10 mouse cellular contexts compared by ENCODE assay signal in genomic region chr5:116288183-116288582, GRCm38 (mm10). TPM values are rescaled to one million over a fixed set of nuclear protein-coding genes. Genes with fewer than 3 reads are reported as not detected.
A peak's percentile ranks its signal among the peaks of the same experiment; 100 is the strongest.
DNase-seq lines count a peak whose midpoint lies in the region; ATAC-seq and TF ChIP-seq lines count a peak whose summit lies in the region.
"Had no signal": no experiment of that assay in that cellular context is flagged by ENCODE, and none has a peak within 500 bp of the region (broad histone marks: within the 10 kb centered on the region; RNA-seq: fewer than 3 reads in every experiment).

No protein-coding gene starts in this region.

- H3K27me3 ChIP-seq in hindbrain, embryonic 10.5 days (ENCODE audit: insufficient read depth, poor library complexity, severe bottlenecking), result peaks cover 4% of the 10 kb centered on the region; the same call in 1 of the 2 replicates
- no peaks in the 10 kb centered on the region for H3K27me3 ChIP-seq in hindbrain, embryonic 16.5 days (replicated peaks; ENCODE audit: control insufficient read depth, insufficient read depth, low read length)
- H3K27me3 ChIP-seq in E14TG2a.4 (ENCODE audit: insufficient read depth, low read length), result peaks cover 8% of the 10 kb centered on the region
- peaks cover 5% of the 10 kb centered on the region; the same call in 1 of the 2 replicates for H3K27me3 ChIP-seq in embryonic facial prominence, embryonic 13.5 days
- peaks cover 5% of the 10 kb centered on the region; the same call in 1 of the 2 replicates for H3K27me3 ChIP-seq in midbrain, embryonic 13.5 days
- no peaks in the 10 kb centered on the region; the same call in 1 of the 2 replicates for H3K27me3 ChIP-seq in cerebellum, adult 2 months (ENCODE audit: control insufficient read depth, insufficient read depth, low read length)

- H3K9ac ChIP-seq in hindbrain, embryonic 16.5 days (ENCODE audit: low read depth, low read length), result no peak overlapping the region
- no peak overlapping the region for H3K9ac ChIP-seq in embryonic facial prominence, embryonic 13.5 days
- H3K9ac ChIP-seq in midbrain, embryonic 13.5 days (replicated peaks), result no peak overlapping the region

- TF ChIP-seq POLR2A in cerebellum, adult 2 months (IDR thresholded peaks at IDR 0.05; ENCODE audit: borderline replicate concordance, insufficient read depth, low read length), result no peak

- WGBS in hindbrain, embryonic 10.5 days, result 46% methylated on average over 10 of the region's 10 CpGs
- WGBS in hindbrain, embryonic 16.5 days, result 36% methylated on average over 10 of the region's 10 CpGs
- 32% methylated on average over 10 of the region's 10 CpGs for WGBS in embryonic facial prominence, embryonic 13.5 days
- 37% methylated on average over 10 of the region's 10 CpGs for WGBS in midbrain, embryonic 13.5 days
- 52% methylated on average over 10 of the region's 10 CpGs for WGBS in cerebellum, adult 2 months

- no peak overlapping the region; the same call in none of the 2 replicates for H3K4me2 ChIP-seq in hindbrain, embryonic 16.5 days (ENCODE audit: low read length)
- H3K4me2 ChIP-seq in embryonic facial prominence, embryonic 13.5 days, result peak overlapping the region; percentile 54
- peak overlapping the region; percentile 36 for H3K4me2 ChIP-seq in midbrain, embryonic 13.5 days (replicated peaks)

- no peak for ATAC-seq in hindbrain, embryonic 16.5 days
- ATAC-seq in embryonic facial prominence, embryonic 13.5 days (ENCODE audit: insufficient number of reproducible peaks, insufficient read depth, low FRiP score, low TSS enrichment, low read depth), result no peak
- ATAC-seq in midbrain, embryonic 13.5 days, result no peak

- TF ChIP-seq CTCF in E14TG2a.4 (conservative IDR thresholded peaks at IDR 0.05; ENCODE audit: low read length), result no peak
- no peak for TF ChIP-seq CTCF in cerebellum, adult 2 months (IDR thresholded peaks at IDR 0.05; ENCODE audit: borderline replicate concordance, insufficient read depth, low read depth, low read length)

- DNase-seq in hindbrain, embryonic 10.5 days (ENCODE audit: low spot score), result no peak
- DNase-seq in embryo, embryonic 11 days, result no peak
- DNase-seq in cerebellum, adult 2 months, result no peak
- DNase-seq in frontal cortex, adult 2 months (ENCODE audit: extremely low spot score in 1 of 2, low spot score in 1 of 2), result no peak
- DNase-seq: B cell, adult 2 months had no signal

- no peaks in the 10 kb centered on the region for H3K36me3 ChIP-seq in hindbrain, embryonic 10.5 days
- H3K36me3 ChIP-seq in hindbrain, embryonic 16.5 days (ENCODE audit: control insufficient read depth, insufficient read depth, low read length), result no peaks in the 10 kb centered on the region
- no peaks in the 10 kb centered on the region for H3K36me3 ChIP-seq in E14TG2a.4 (ENCODE audit: insufficient read depth, low read length)
- no peaks in the 10 kb centered on the region for H3K36me3 ChIP-seq in embryonic facial prominence, embryonic 13.5 days
- no peaks in the 10 kb centered on the region for H3K36me3 ChIP-seq in midbrain, embryonic 13.5 days

- no peaks in the 10 kb centered on the region for H3K9me3 ChIP-seq in hindbrain, embryonic 10.5 days
- no peaks in the 10 kb centered on the region for H3K9me3 ChIP-seq in hindbrain, embryonic 16.5 days (ENCODE audit: control insufficient read depth, low read length)
- H3K9me3 ChIP-seq in E14TG2a.4 (ENCODE audit: low read length), result no peaks in the 10 kb centered on the region
- no peaks in the 10 kb centered on the region for H3K9me3 ChIP-seq in embryonic facial prominence, embryonic 13.5 days
- H3K9me3 ChIP-seq in midbrain, embryonic 13.5 days, result no peaks in the 10 kb centered on the region

- H3K27ac ChIP-seq in hindbrain, embryonic 10.5 days, result no peak overlapping the region
- no peak overlapping the region for H3K27ac ChIP-seq in hindbrain, embryonic 16.5 days (ENCODE audit: low read depth, low read length)
- no peak overlapping the region for H3K27ac ChIP-seq in embryonic facial prominence, embryonic 13.5 days
- H3K27ac ChIP-seq in midbrain, embryonic 13.5 days, result no peak overlapping the region
- no peak overlapping the region for H3K27ac ChIP-seq in cerebellum, adult 2 months (ENCODE audit: insufficient read depth, low read length)

- peak overlapping the region; percentile 44 for H3K4me3 ChIP-seq in hindbrain, embryonic 10.5 days
- no peak overlapping the region for H3K4me3 ChIP-seq in hindbrain, embryonic 16.5 days (ENCODE audit: low read length)
- peak overlapping the region; percentile 61; the same call in 1 of the 2 replicates for H3K4me3 ChIP-seq in E14TG2a.4 (replicated peaks; ENCODE audit: low read length)
- H3K4me3 ChIP-seq in embryonic facial prominence, embryonic 13.5 days, result no peak overlapping the region
- 0 out of 2 replicates have a peak overlapping the region, but pooled peaks have one; percentile 2 for H3K4me3 ChIP-seq in midbrain, embryonic 13.5 days (replicated peaks)
- H3K4me3 ChIP-seq in cerebellum, adult 2 months (replicated peaks; ENCODE audit: insufficient read depth, low read depth, low read length), result no peak overlapping the region

- H3K4me1 ChIP-seq in hindbrain, embryonic 10.5 days (replicated peaks), result peaks cover 43% of the 10 kb centered on the region
- H3K4me1 ChIP-seq in hindbrain, embryonic 16.5 days (ENCODE audit: control insufficient read depth, insufficient read depth, low read depth, low read length), result peaks cover 21% of the 10 kb centered on the region
- peaks cover 65% of the 10 kb centered on the region for H3K4me1 ChIP-seq in E14TG2a.4 (replicated peaks; ENCODE audit: low read depth, low read length)
- H3K4me1 ChIP-seq in embryonic facial prominence, embryonic 13.5 days, result peaks cover 27% of the 10 kb centered on the region
- H3K4me1 ChIP-seq in midbrain, embryonic 13.5 days (replicated peaks), result peaks cover 31% of the 10 kb centered on the region
- H3K4me1 ChIP-seq in cerebellum, adult 2 months (ENCODE audit: control insufficient read depth, insufficient read depth, low read length), result peaks cover 6% of the 10 kb centered on the region; the same call in 1 of the 2 replicates

RNA-seq across cellular contexts. Expression of gene Ccdc60, which starts 0.6 kb away (rescaled TPM):
- polyA plus RNA-seq in hindbrain, embryonic 10.5 days (2016; fragmentation: Nextera tagmentation; extraction: Ambion mirVana), result 1.3 and 2.1 TPM in 2 replicates
- 2.2 and 2.6 TPM in 2 replicates for polyA plus RNA-seq in hindbrain, embryonic 16.5 days (2015; fragmentation: Nextera tagmentation; extraction: Ambion mirVana)
- polyA plus RNA-seq in embryonic facial prominence, embryonic 13.5 days (2015; fragmentation: Nextera tagmentation; extraction: Ambion mirVana), result 0.94 and 1.3 TPM in 2 replicates
- polyA plus RNA-seq in midbrain, embryonic 13.5 days (2015; fragmentation: Nextera tagmentation; extraction: Ambion mirVana), result 2.1 and 2.5 TPM in 2 replicates
- polyA plus RNA-seq in cerebellum, adult 2 months (2012; rRNA removed), result 0.33 and 0.38 TPM in 2 replicates
- polyA plus RNA-seq in frontal cortex, adult 2 months (2012; rRNA removed), result 0.60 and 0.67 TPM in 2 replicates
- polyA plus RNA-seq: adrenal gland, adult 2 months had no signal

Comparison
In these comparisons a context has a peak if more than half of its experiments do, and no peak if none do; other contexts are left out.
1. H3K4me3 ChIP-seq: peak in hindbrain, embryonic 10.5 days (single experiment), E14TG2a.4 (single experiment) and midbrain, embryonic 13.5 days (single experiment); none in hindbrain, embryonic 16.5 days (single experiment), embryonic facial prominence, embryonic 13.5 days (single experiment) and cerebellum, adult 2 months (single experiment).